Mouse (Mus musculus): ENCODE data around the gene Arid3a. TPM values are rescaled to one million over a fixed set of nuclear protein-coding genes. Genes with fewer than 3 reads are reported as not detected.

Arid3a gene
- polyA plus RNA-seq (2014; fragmentation: Nextera tagmentation; extraction: Ambion mirVana): 4.2 and 6.2 TPM in 2 replicates

DNA sequence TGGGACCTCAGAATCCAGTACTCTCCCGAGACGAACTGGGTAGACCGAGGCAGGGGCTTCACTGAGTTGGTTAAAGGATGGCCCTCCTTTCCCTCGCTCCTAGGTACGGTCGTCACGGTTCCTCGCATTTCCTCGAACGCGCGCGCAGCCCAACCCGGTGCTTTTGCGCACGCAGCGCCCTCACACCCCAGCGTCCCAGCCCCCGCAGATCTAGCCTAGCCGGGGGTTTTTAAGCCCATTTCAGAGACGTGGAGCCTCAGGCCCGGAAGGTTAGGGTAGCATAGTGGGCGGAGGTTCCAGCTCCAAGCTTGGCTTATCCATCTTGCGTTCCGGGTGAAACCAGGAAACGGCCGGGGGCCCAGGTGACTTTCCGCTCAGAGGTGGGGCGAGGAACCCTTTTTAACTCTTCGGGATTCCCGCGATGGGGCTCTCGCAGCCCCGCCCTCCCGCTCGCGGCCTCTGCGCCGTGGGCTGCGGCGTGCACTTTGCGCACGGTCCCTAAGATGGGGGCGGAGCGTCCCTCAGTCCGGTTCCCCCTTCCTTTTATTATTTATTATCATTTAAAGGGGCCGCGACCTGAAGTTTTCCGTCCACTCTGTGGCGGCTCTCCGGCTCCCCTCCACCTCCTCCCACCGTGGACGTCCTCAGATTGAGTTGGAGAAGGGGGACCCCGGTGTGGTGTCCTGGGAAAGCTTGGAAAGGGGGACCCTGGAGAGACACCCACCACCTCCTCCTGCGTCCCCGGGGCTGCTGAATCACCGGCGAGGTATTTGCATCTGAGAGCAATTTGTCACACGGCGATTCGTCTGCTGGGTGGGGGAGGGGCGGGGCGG lies at the start of gene Arid3a:
Gene Arid3a, plus strand, starts transcription at position 553 of the 833 bp plus-strand sequence.
- ATAC-seq (ENCODE audit: low FRiP score) (peak; percentile 76), DNase-seq (ENCODE audit: low spot score, missing footprints) (peak; percentile 100)
- Histone ChIP-seq H3K4me2 (peak within 1 kb of the TSS; percentile 86), H3K27ac (ENCODE audit: low read depth, low read length) (peak within 1 kb of the TSS; percentile 27), H3K36me3 (ENCODE audit: control insufficient read depth, insufficient read depth, low read length) (no peaks in the 10 kb centered on the region), H3K4me3 (ENCODE audit: low read depth, low read length) (peak within 1 kb of the TSS; percentile 89), H3K9me3 (ENCODE audit: control insufficient read depth, low read length) (no peaks in the 10 kb centered on the region), H3K27me3 (ENCODE audit: control insufficient read depth, insufficient read depth, low read length) (peaks cover 19% of the 10 kb centered on the region), H3K9ac (ENCODE audit: low read length) (peak within 1 kb of the TSS; percentile 82), H3K4me1 (ENCODE audit: control insufficient read depth, insufficient read depth, low read length) (peaks cover 21% of the 10 kb centered on the region)
- WGBS: under 1% methylated on average over 63 of the region's 63 CpGs

- 37% methylated on average over 1 of the region's 1 CpGs for WGBS
- no peak for DNase-seq (ENCODE audit: low spot score, missing footprints)
- H3K4me3 ChIP-seq (ENCODE audit: low read depth, low read length): no peak overlapping the region
- 0 out of 2 replicates have a peak, but pooled peaks cover 2% of the 10 kb centered on the region for H3K36me3 ChIP-seq (ENCODE audit: control insufficient read depth, insufficient read depth, low read length)
- peaks cover 8% of the 10 kb centered on the region for H3K27me3 ChIP-seq (ENCODE audit: control insufficient read depth, insufficient read depth, low read length)
- H3K9ac ChIP-seq (ENCODE audit: low read length): no peak overlapping the region
- H3K27ac ChIP-seq (ENCODE audit: low read depth, low read length): no peak overlapping the region
- ATAC-seq (ENCODE audit: low FRiP score): no peak
- H3K9me3 ChIP-seq (ENCODE audit: control insufficient read depth, low read length): no peaks in the 10 kb centered on the region
- H3K4me2 ChIP-seq: no peak overlapping the region
- peaks cover 17% of the 10 kb centered on the region for H3K4me1 ChIP-seq (ENCODE audit: control insufficient read depth, insufficient read depth, low read length)
Measured at GRCm38 (mm10) chr10:79877174-79877573, 49.7 kb upstream of the Arid3a start.

DNA sequence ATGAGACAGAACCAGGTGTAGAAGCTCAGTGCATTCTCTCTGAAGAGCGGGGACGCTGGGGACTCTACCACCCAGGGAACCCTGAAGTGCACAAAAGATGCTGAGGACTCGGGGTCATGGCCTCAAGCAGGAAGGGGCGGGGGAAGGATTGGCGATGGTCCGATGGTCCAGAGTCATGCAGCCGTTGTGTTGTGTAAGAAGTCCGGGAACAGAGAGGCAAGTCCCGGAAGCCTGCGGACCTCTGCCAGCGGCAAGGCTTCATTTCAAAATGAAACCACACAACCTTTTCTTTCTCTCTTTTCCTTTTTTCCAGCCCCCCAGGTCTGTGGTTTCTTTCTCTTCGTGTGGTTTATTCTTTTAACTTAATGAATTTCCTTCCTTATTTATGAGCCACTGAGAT lies 49.1 kb upstream of the Arid3a start:
- H3K9me3 ChIP-seq (ENCODE audit: control insufficient read depth, low read length): no peaks in the 10 kb centered on the region
- 0 out of 2 replicates have a peak, but pooled peaks cover 2% of the 10 kb centered on the region for H3K36me3 ChIP-seq (ENCODE audit: control insufficient read depth, insufficient read depth, low read length)
- no peak for DNase-seq (ENCODE audit: low spot score, missing footprints)
- peaks cover 13% of the 10 kb centered on the region for H3K27me3 ChIP-seq (ENCODE audit: control insufficient read depth, insufficient read depth, low read length)
- ATAC-seq (ENCODE audit: low FRiP score): no peak
- no peak overlapping the region for H3K27ac ChIP-seq (ENCODE audit: low read depth, low read length)
- H3K4me3 ChIP-seq (ENCODE audit: low read depth, low read length): no peak overlapping the region
- no peak overlapping the region for H3K4me2 ChIP-seq
- WGBS: 40% methylated on average over 12 of the region's 12 CpGs
- no peak overlapping the region for H3K9ac ChIP-seq (ENCODE audit: low read length)
- peaks cover 13% of the 10 kb centered on the region for H3K4me1 ChIP-seq (ENCODE audit: control insufficient read depth, insufficient read depth, low read length)

DNA sequence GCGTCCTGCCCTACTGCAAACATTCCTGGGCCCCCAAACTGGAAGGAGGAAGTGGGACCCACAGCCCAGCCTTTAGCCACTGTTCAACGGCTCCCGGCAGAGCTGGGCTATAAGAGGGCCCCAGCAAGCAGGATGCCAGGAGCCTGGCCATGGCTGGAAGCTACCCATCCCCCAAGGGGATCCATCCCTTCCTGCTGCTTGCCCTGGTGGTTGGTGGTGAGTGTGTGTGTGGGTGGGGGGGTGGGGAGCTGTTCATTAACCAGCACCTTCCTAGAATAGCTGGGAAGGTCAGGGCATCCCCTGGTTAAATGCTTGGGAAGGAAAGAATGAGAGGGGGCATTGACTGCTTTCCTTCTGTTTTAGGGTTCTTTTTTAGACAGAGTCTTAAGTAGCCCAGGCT lies 47.3 kb upstream of the Arid3a start:
- Histone ChIP-seq H3K4me2 (no peak overlapping the region), H3K9me3 (ENCODE audit: control insufficient read depth, low read length) (no peaks in the 10 kb centered on the region), H3K36me3 (ENCODE audit: control insufficient read depth, insufficient read depth, low read length) (no peaks in the 10 kb centered on the region), H3K27me3 (ENCODE audit: control insufficient read depth, insufficient read depth, low read length) (peaks cover 19% of the 10 kb centered on the region), H3K4me3 (ENCODE audit: low read depth, low read length) (no peak overlapping the region), H3K27ac (ENCODE audit: low read depth, low read length) (no peak overlapping the region), H3K4me1 (ENCODE audit: control insufficient read depth, insufficient read depth, low read length) (peaks cover 11% of the 10 kb centered on the region), H3K9ac (ENCODE audit: low read length) (no peak overlapping the region)
- DNase-seq (ENCODE audit: low spot score, missing footprints) (no peak), ATAC-seq (ENCODE audit: low FRiP score) (no peak)
- WGBS: 48% methylated on average over 3 of the region's 3 CpGs

DNA sequence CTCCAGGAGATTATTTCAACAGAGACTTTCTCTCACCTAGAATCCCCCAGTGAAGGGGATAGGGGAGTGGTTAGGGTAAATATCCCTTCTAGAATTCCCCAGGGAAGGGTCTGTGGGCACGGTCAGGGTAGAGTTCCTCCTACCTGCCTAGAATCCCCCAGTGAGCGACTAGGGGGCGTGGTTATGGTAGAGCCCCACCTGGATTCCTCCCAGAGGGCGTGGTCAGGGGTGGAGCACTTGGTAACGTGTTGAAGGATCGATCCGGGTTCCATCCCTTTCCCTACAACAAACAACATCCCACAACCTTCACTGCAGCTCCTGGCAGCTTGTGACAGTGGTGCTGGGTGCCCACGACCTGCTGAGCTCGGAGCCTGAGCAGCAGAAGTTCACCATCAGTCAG lies 46.1 kb upstream of the Arid3a start:
- no peak overlapping the region for H3K9ac ChIP-seq (ENCODE audit: low read length)
- H3K27me3 ChIP-seq (ENCODE audit: control insufficient read depth, insufficient read depth, low read length): peaks cover 19% of the 10 kb centered on the region
- DNase-seq (ENCODE audit: low spot score, missing footprints) (no peak), ATAC-seq (ENCODE audit: low FRiP score) (no peak)
- no peak overlapping the region for H3K27ac ChIP-seq (ENCODE audit: low read depth, low read length)
- no peak overlapping the region for H3K4me3 ChIP-seq (ENCODE audit: low read depth, low read length)
- WGBS: 20% methylated on average over 9 of the region's 9 CpGs
- H3K9me3 ChIP-seq (ENCODE audit: control insufficient read depth, low read length): no peaks in the 10 kb centered on the region
- H3K4me1 ChIP-seq (ENCODE audit: control insufficient read depth, insufficient read depth, low read length): peaks cover 4% of the 10 kb centered on the region; the same call in 1 of the 2 replicates
- no peak overlapping the region for H3K4me2 ChIP-seq
- no peaks in the 10 kb centered on the region for H3K36me3 ChIP-seq (ENCODE audit: control insufficient read depth, insufficient read depth, low read length)

DNA sequence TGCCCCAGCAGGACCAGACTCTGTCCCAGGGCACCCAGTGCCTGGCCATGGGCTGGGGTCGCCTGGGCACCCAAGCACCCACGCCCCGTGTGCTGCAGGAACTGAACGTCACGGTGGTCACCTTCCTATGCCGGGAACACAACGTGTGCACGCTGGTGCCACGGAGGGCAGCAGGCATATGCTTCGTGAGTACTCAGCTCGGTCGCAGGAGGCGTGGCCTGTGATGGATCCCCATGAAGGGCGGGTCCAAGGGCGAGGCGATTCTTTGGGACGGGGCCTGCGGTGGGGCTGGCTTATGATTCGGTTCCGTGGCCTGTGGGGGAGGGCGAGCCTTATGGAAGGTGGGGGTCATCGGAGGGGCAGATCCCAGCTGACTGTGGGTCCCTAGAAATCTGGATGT lies 44.9 kb upstream of the Arid3a start:
- Histone ChIP-seq H3K27ac (ENCODE audit: low read depth, low read length) (no peak overlapping the region), H3K36me3 (ENCODE audit: control insufficient read depth, insufficient read depth, low read length) (no peaks in the 10 kb centered on the region), H3K9ac (ENCODE audit: low read length) (0 out of 2 replicates have a peak overlapping the region, but pooled peaks have one; percentile 34), H3K4me3 (ENCODE audit: low read depth, low read length) (0 out of 2 replicates have a peak overlapping the region, but pooled peaks have one; percentile 5), H3K27me3 (ENCODE audit: control insufficient read depth, insufficient read depth, low read length) (peaks cover 19% of the 10 kb centered on the region), H3K4me2 (peak overlapping the region; percentile 15; the same call in 1 of the 2 replicates), H3K4me1 (ENCODE audit: control insufficient read depth, insufficient read depth, low read length) (peaks cover 4% of the 10 kb centered on the region; the same call in 1 of the 2 replicates), H3K9me3 (ENCODE audit: control insufficient read depth, low read length) (no peaks in the 10 kb centered on the region)
- WGBS: 6% methylated on average over 22 of the region's 22 CpGs
- DNase-seq (ENCODE audit: low spot score, missing footprints) (no peak), ATAC-seq (ENCODE audit: low FRiP score) (peak; percentile 49; the same call in 1 of the 2 replicates)

GRCm38 (mm10) chr10:79883297-79884084 lies 43.4 kb upstream of the Arid3a start:
- peak; percentile 47 for ATAC-seq (ENCODE audit: low FRiP score)
- Histone ChIP-seq H3K9me3 (ENCODE audit: control insufficient read depth, low read length) (no peaks in the 10 kb centered on the region), H3K4me2 (no peak overlapping the region), H3K9ac (ENCODE audit: low read length) (no peak overlapping the region), H3K27ac (ENCODE audit: low read depth, low read length) (no peak overlapping the region), H3K36me3 (ENCODE audit: control insufficient read depth, insufficient read depth, low read length) (no peaks in the 10 kb centered on the region), H3K27me3 (ENCODE audit: control insufficient read depth, insufficient read depth, low read length) (peaks cover 19% of the 10 kb centered on the region), H3K4me1 (ENCODE audit: control insufficient read depth, insufficient read depth, low read length) (peaks cover 4% of the 10 kb centered on the region; the same call in 1 of the 2 replicates), H3K4me3 (ENCODE audit: low read depth, low read length) (no peak overlapping the region)
- peak; percentile 98 for DNase-seq (ENCODE audit: low spot score, missing footprints)
- WGBS: 15% methylated on average over 22 of the region's 22 CpGs

- no peak for ATAC-seq (ENCODE audit: low FRiP score)
- H3K27me3 ChIP-seq (ENCODE audit: control insufficient read depth, insufficient read depth, low read length): peaks cover 19% of the 10 kb centered on the region
- 69% methylated on average over 4 of the region's 4 CpGs for WGBS
Measured at GRCm38 (mm10) chr10:79884446-79884845, 42.4 kb upstream of the Arid3a start.

More at GRCm38 (mm10) chr10:79884446-79884845, 42.4 kb upstream of the Arid3a start:
- Histone ChIP-seq H3K36me3 (ENCODE audit: control insufficient read depth, insufficient read depth, low read length) (no peaks in the 10 kb centered on the region), H3K27ac (ENCODE audit: low read depth, low read length) (no peak overlapping the region), H3K9me3 (ENCODE audit: control insufficient read depth, low read length) (no peaks in the 10 kb centered on the region), H3K4me2 (no peak overlapping the region), H3K4me3 (ENCODE audit: low read depth, low read length) (no peak overlapping the region), H3K4me1 (ENCODE audit: control insufficient read depth, insufficient read depth, low read length) (peaks cover 4% of the 10 kb centered on the region; the same call in 1 of the 2 replicates), H3K9ac (ENCODE audit: low read length) (no peak overlapping the region)
- no peak for DNase-seq (ENCODE audit: low spot score, missing footprints)
